Mouse (Mus musculus): Measurements from ENCODE around the gene Tceal7.
"Not testable (repeated sequence)": the region's sequence is repeated elsewhere in the genome, so short reads cannot be mapped to it uniquely, and the experiment has no call there.

Gene Tceal7

GRCm38 (mm10) chrX:136248811-136249210 is 34.2 kb downstream of the Tceal7 start:
- no peak for DNase-seq (ENCODE audit: low read depth)

GRCm38 (mm10) chrX:136249671-136250070 is 35.1 kb downstream of the Tceal7 start:
- DNase-seq (ENCODE audit: low read depth) = no peak

- no peak for DNase-seq (ENCODE audit: low read depth)
These were observed 37.6 kb downstream of the Tceal7 start for GRCm38 (mm10) chrX:136252023-136252729.

DNA sequence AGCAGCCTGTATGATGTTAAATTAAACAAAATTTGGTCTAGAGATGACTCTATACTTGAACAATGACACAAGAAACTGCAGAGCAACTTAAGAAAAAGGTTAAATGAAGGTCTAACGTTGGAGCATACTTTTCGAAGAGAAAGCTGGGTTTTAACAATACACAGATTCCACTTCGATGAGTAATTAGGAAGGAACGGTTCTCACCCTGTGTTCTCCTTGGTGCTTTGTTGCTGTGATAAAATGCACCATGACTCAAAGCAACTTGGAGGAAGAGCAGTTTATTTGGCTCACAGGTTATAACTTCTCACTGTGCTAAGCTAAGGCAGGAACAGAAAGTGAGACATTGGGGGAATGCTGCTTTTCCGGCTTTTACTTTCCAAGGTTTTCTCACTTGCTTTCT is 53.1 kb downstream of the Tceal7 start:
- DNase-seq (ENCODE audit: low read depth) = no peak

- no peak for DNase-seq (ENCODE audit: low read depth)
These were observed 53.6 kb downstream of the Tceal7 start for GRCm38 (mm10) chrX:136268173-136268572.

DNA sequence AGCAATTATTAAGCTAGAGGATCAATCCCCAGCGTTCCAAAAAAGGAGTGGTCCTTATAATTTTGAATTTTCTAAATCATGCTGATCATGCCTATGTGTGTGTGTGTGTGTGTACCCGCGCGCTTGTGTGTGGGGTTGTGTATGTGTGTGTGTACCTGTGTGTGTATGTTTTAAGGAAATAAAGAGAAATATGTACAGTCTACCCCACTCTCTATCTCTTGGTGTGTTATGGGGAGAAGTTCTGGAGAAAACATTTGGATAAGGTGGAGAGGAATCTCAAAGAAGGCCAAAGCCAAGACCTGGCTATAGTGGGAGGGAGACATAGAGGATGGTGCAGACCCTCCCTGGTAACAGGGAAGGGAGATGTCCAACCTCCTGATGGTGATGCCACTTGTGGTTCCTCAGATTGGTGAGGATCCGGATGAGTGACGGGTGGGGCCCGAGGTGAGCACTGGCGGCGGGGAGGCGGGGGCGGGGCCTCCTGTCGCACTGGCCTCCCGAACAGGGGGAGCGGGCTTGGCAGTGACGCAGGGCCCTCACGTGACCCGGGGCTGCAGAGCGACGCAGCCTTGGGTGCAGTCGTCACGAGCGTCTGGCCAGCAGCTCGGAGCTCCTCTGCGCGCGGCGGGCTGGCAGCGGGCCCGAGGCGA is 55.3 kb downstream of the Tceal7 start, which contains the start of gene Bex3:
TSS of gene Bex3 (plus strand) at position 511 of the 650 bp plus-strand sequence.
- DNase-seq (ENCODE audit: low read depth) = not testable (repeated sequence)

- not testable (repeated sequence) for DNase-seq (ENCODE audit: low read depth)
These were observed 56.0 kb downstream of the Tceal7 start for GRCm38 (mm10) chrX:136270393-136271111.

GRCm38 (mm10) chrX:136274542-136274941 is 60.0 kb downstream of the Tceal7 start:
- DNase-seq (ENCODE audit: low read depth) = no peak

GRCm38 (mm10) chrX:136275386-136275785 is 60.8 kb downstream of the Tceal7 start:
- no peak for DNase-seq (ENCODE audit: low read depth)
